Comparison of ENCODE assay signal across 21 mouse cellular contexts in the genomic region with DNA sequence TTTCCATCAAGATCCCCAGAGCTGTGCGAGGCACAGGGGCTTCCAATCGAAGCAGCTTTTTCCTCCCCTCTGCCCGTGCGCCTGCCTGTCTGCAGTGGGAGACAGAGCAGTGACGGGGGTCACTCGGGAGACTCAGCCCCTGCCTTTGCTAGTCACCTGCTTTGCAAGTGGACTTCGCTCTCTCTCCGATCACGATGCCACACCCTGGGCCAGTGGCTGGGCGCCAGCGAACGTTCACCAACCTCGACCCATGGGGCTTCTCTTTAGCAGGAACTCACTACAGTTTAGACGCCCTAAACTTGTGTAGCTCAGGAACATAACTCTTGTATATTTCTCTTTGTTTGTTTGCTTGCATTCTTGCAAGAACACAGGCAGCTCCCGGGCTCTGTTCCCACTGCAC.
DNase-seq lines count a peak whose midpoint lies in the region; ATAC-seq and TF ChIP-seq lines count a peak whose summit lies in the region.
"Had no signal": no experiment of that assay in that cellular context is flagged by ENCODE, and none has a peak within 500 bp of the region (broad histone marks: within the 10 kb centered on the region; RNA-seq: fewer than 3 reads in every experiment).

No protein-coding gene starts in this region.

- peak; percentile 63 for DNase-seq in kidney, adult 2 months
- DNase-seq in kidney, postnatal 10 days = peak; percentile 32
- DNase-seq in natural killer cell, adult 2 months (ENCODE audit: low spot score in 2 of 2) = no peak
- no peak for DNase-seq in left cerebral cortex, adult 9 months (ENCODE audit: low spot score in 2 of 2)
- no peak for DNase-seq in cerebellum, postnatal 25 days
- DNase-seq: adrenal gland, postnatal 25 days; cerebellum, adult 9-11 months; heart, adult 18-20 months; heart, postnatal 10 days; right cerebral cortex, postnatal 14 days; spleen, adult 18-20 months had no signal

- H3K4me2 ChIP-seq in kidney, embryonic 15.5 days = no peak overlapping the region
- H3K4me2 ChIP-seq in intestine, embryonic 15.5 days (replicated peaks) = peak overlapping the region; percentile 1; the same call in 1 of the 2 replicates
- no peak overlapping the region for H3K4me2 ChIP-seq in stomach, embryonic 14.5 days (replicated peaks; ENCODE audit: low read depth, low read length)
- H3K4me2 ChIP-seq: embryonic facial prominence, embryonic 12.5 days; forebrain, embryonic 12.5 days; heart, embryonic 12.5 days; limb, embryonic 13.5 days; liver, embryonic 15.5 days had no signal

- H3K27ac ChIP-seq in kidney, adult 2 months (ENCODE audit: insufficient read depth, low read depth, low read length) = no peak overlapping the region
- H3K27ac ChIP-seq in kidney, embryonic 15.5 days = no peak overlapping the region
- H3K27ac ChIP-seq in intestine, embryonic 15.5 days = peak overlapping the region; percentile 82
- 0 out of 2 replicates have a peak overlapping the region, but pooled peaks have one; percentile 10 for H3K27ac ChIP-seq in stomach, embryonic 14.5 days (ENCODE audit: low read length)
- H3K27ac ChIP-seq: embryonic facial prominence, embryonic 12.5 days; forebrain, embryonic 12.5 days; limb, embryonic 13.5 days; liver, embryonic 15.5 days; macrophage; midbrain, embryonic 10.5 days had no signal

- no peaks in the 10 kb centered on the region for H3K9me3 ChIP-seq in kidney, embryonic 15.5 days (replicated peaks)
- H3K9me3 ChIP-seq in intestine, embryonic 15.5 days = no peaks in the 10 kb centered on the region
- no peaks in the 10 kb centered on the region for H3K9me3 ChIP-seq in stomach, embryonic 14.5 days (ENCODE audit: control insufficient read depth, low read depth, low read length)
- H3K9me3 ChIP-seq: embryonic facial prominence, embryonic 12.5 days; forebrain, embryonic 12.5 days; heart, embryonic 12.5 days; limb, embryonic 13.5 days; liver, embryonic 15.5 days; midbrain, embryonic 10.5 days had no signal

- no peak overlapping the region for H3K9ac ChIP-seq in kidney, embryonic 15.5 days
- H3K9ac ChIP-seq in intestine, embryonic 15.5 days = no peak overlapping the region
- H3K9ac ChIP-seq in stomach, embryonic 14.5 days (replicated peaks; ENCODE audit: low read depth, low read length) = no peak overlapping the region
- H3K9ac ChIP-seq: embryonic facial prominence, embryonic 12.5 days; forebrain, embryonic 12.5 days; heart, embryonic 12.5 days; limb, embryonic 13.5 days; liver, embryonic 15.5 days had no signal

- H3K4me1 ChIP-seq in kidney, adult 2 months (ENCODE audit: control insufficient read depth, insufficient read depth, low read length) = peaks cover 4% of the 10 kb centered on the region; the same call in 1 of the 2 replicates
- 0 out of 2 replicates have a peak, but pooled peaks cover 4% of the 10 kb centered on the region for H3K4me1 ChIP-seq in kidney, embryonic 15.5 days
- peaks cover 31% of the 10 kb centered on the region for H3K4me1 ChIP-seq in intestine, embryonic 15.5 days (replicated peaks)
- H3K4me1 ChIP-seq in stomach, embryonic 14.5 days (ENCODE audit: control insufficient read depth, insufficient read depth, low read length) = peaks cover 12% of the 10 kb centered on the region; the same call in 1 of the 2 replicates
- H3K4me1 ChIP-seq: embryonic facial prominence, embryonic 12.5 days; forebrain, embryonic 12.5 days; heart, embryonic 12.5 days; liver, embryonic 15.5 days; midbrain, embryonic 10.5 days had no signal

- 61% methylated on average over 15 of the region's 15 CpGs for WGBS in kidney, adult 2 months
- 88% methylated on average over 15 of the region's 15 CpGs for WGBS in kidney, embryonic 15.5 days
- 62% methylated on average over 15 of the region's 15 CpGs for WGBS in intestine, embryonic 15.5 days
- 85% methylated on average over 15 of the region's 15 CpGs for WGBS in stomach, embryonic 14.5 days

- no peak for TF ChIP-seq CTCF in kidney, adult 2 months (conservative IDR thresholded peaks at IDR 0.05; ENCODE audit: insufficient read depth, insufficient read length, low read depth, low read length)

- no peaks in the 10 kb centered on the region for H3K36me3 ChIP-seq in kidney, adult 2 months (ENCODE audit: control insufficient read depth, insufficient read depth, low read length)
- H3K36me3 ChIP-seq in kidney, embryonic 15.5 days = peaks cover 47% of the 10 kb centered on the region
- H3K36me3 ChIP-seq in intestine, embryonic 15.5 days = 0 out of 2 replicates have a peak, but pooled peaks cover 3% of the 10 kb centered on the region
- H3K36me3 ChIP-seq in stomach, embryonic 14.5 days (ENCODE audit: control insufficient read depth, insufficient read depth, low read length) = peaks cover 6% of the 10 kb centered on the region; the same call in 1 of the 2 replicates

- TF ChIP-seq POLR2A in kidney, adult 2 months (IDR thresholded peaks at IDR 0.05; ENCODE audit: low read depth, low read length) = no peak

- H3K4me3 ChIP-seq in kidney, adult 2 months (ENCODE audit: insufficient read depth, low read depth, low read length) = no peak overlapping the region
- no peak overlapping the region for H3K4me3 ChIP-seq in kidney, embryonic 15.5 days (replicated peaks)
- no peak overlapping the region for H3K4me3 ChIP-seq in intestine, embryonic 15.5 days (replicated peaks)
- H3K4me3 ChIP-seq in stomach, embryonic 14.5 days (ENCODE audit: low read depth, low read length) = no peak overlapping the region
- H3K4me3 ChIP-seq: embryonic facial prominence, embryonic 12.5 days; forebrain, embryonic 12.5 days; heart, embryonic 12.5 days; limb, embryonic 13.5 days; liver, embryonic 15.5 days; midbrain, embryonic 10.5 days had no signal

- ATAC-seq in kidney, embryonic 15.5 days (replicated peaks; ENCODE audit: low FRiP score) = no peak
- ATAC-seq in intestine, embryonic 15.5 days = peak; percentile 86
- no peak for ATAC-seq in stomach, embryonic 14.5 days (ENCODE audit: insufficient number of reproducible peaks, insufficient read depth, low FRiP score, low read depth)

- H3K27me3 ChIP-seq in kidney, adult 2 months (replicated peaks; ENCODE audit: control insufficient read depth, insufficient read depth, low read length) = no peaks in the 10 kb centered on the region
- no peaks in the 10 kb centered on the region for H3K27me3 ChIP-seq in kidney, embryonic 15.5 days
- no peaks in the 10 kb centered on the region for H3K27me3 ChIP-seq in intestine, embryonic 15.5 days (replicated peaks)
- no peaks in the 10 kb centered on the region for H3K27me3 ChIP-seq in stomach, embryonic 14.5 days (ENCODE audit: control insufficient read depth, insufficient read depth, low read length)
- H3K27me3 ChIP-seq: embryonic facial prominence, embryonic 12.5 days; forebrain, embryonic 12.5 days; heart, embryonic 12.5 days; limb, embryonic 13.5 days; liver, embryonic 15.5 days had no signal

Comparison
In these comparisons a context has a peak if more than half of its experiments do, and no peak if none do; other contexts are left out.
1. DNase-seq: peak in kidney, adult 2 months (single experiment) and kidney, postnatal 10 days (single experiment); none in natural killer cell, adult 2 months (0 of 2), left cerebral cortex, adult 9 months (0 of 2) and cerebellum, postnatal 25 days (0 of 2).
2. H3K27ac ChIP-seq: peak in intestine, embryonic 15.5 days (single experiment) and stomach, embryonic 14.5 days (single experiment); none in kidney, adult 2 months (single experiment) and kidney, embryonic 15.5 days (single experiment).